Mouse (Mus musculus): ENCODE measurements around the gene Fbp1. TPM values are rescaled to one million over a fixed set of nuclear protein-coding genes. Genes with fewer than 3 reads are reported as not detected.
"Not testable (repeated sequence)": the region's sequence is repeated elsewhere in the genome, so short reads cannot be mapped to it uniquely, and the experiment has no call there.

The Fbp1 gene
- total RNA-seq, 2 experiments from 2014 or later, result 0.64 TPM; not detected in 1

DNA sequence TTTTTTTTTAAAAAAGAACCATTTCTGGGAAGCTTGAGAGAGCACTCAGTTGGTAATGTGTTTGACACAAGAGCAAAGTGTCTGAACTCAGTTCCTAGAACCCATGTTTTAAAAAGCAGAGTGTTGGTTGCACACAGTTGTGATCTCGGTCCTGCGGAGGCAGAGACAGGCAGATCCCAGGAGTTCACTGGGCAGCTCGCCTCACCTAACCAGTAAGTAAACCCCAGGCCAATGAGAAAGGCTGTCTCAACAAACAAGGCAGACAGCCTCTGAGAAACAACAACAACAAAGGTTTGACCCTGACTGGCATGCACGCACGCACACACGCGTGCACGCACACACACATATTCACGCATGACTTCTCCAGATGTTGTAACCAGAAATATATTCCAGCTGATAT is 4.2 kb downstream of the Fbp1 start:
- no peak for DNase-seq

GRCm38 (mm10) chr13:62883436-62883835 is 4.6 kb downstream of the Fbp1 start:
- no peak for DNase-seq

DNA sequence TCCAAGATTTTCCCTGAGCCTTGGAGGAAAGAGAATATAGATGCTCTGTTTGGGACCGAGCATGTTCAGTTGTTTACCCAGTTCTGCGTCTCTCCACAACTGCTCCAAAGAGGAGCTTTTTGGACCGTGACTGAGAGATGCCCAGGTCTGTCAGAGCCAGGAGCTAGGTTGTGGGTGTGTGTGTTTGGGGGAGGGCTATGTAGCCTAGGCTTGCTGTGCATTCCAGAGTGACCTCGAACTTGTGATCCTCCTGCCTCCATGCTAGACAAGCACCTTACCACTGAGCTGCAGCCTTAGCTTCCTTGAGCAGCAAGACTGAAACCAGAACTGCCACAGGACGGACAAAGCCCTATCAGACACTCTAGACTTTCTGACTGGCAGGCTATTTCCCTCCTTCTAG is 5.2 kb downstream of the Fbp1 start:
- no peak for DNase-seq

DNA sequence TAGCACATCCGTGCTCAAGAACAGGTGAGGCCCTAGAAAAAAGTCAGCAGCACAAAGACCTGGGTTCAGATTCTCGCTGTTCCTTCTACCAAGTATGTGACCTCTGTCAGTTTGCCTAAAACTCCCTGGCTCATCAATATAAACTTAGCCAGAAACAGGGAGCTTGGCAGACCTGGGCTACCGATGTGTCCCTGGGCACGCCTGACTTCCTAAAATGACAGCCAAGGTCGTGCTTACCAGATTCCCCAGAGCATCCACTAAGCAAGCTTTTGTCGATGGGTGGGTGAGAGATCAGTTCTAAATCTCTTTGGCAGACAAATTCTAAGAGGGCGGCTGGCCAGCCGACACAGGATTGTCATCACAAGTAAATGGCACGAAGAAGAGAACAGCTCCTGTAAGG is 6.7 kb downstream of the Fbp1 start:
- DNase-seq, result no peak

DNA sequence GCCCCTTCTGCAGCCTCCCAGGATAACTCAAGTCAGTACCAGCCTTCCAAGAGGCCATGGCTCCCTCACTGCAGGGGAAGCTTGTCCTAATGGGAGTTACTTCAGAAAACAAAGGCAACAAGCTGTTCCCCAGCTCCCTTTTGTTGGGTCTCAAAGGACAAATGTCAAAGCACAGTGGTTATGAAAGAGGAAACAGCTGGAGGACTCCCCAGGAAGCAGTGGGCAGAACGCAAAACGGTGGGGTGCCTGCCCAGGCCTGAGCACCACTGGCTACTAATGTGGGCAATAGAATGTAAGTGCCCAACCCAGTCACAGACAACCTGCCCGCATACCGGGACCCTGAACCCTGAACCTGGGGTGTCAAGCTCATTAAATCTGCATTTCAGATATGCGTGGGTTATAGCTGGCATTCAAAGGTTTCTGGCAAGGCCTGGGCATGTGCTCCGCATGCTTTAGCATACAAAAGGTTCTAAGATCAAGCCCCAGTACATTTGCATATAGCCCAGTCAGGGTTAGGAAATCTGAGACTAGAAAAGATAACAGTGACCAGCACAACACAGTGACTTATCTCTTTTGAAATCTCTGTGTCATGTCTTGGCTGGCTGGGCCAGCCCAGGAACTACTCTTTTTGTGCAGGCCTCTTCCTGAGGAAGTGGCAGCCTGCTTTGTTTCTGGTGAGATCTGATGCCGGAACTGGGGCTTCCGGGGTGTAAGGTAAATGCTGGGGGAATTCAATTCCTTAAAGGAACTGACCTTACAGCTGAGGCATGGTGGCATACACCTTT is 8.1 kb downstream of the Fbp1 start:
- no peak for DNase-seq

GRCm38 (mm10) chr13:62879411-62879810 is 8.7 kb downstream of the Fbp1 start:
- no peak for DNase-seq

- no peak for DNase-seq
Measured at GRCm38 (mm10) chr13:62877247-62877646, 10.8 kb downstream of the Fbp1 start.

GRCm38 (mm10) chr13:62876111-62876510 is 12.0 kb downstream of the Fbp1 start:
- DNase-seq, result no peak

DNA sequence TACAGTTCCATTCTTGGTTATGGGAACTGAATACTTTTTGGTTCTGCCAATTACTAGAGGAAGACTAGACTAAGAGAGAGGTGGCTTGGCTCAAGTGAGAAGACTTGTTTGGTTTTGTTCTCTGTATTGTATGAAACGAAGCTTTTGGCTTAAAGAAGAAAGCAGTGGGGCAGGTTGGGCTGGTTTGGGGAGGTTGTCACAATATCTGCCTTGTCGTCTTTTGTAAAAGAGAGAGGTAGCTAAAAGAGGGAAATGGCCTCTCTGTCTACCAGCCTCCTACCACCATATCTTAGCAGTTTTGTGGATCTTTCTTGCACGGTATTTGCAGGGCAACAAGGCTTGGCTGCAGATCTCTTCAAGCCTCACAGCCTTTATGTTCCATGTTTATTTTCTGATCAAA is 15.8 kb downstream of the Fbp1 start:
- DNase-seq, result no peak

DNA sequence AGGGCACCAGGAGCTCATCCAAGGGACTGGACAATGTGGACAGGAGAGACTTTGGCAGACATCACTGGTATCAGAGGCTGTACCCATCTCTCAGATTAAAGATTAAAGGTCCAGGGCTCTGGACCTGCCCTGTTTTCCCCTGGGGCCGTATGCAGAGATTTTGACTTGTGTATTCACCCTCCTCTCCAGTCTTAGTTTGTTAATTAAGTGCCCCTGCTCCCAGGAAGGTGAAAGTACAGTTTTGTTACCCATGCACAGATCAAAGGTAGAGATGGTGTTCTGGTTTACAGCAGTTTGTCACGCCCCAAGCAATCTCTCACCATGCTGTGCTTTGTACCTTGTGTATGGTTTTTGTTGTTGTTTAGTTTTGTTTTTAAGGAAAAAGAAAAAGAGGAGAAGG is 17.5 kb downstream of the Fbp1 start:
- DNase-seq, result no peak

DNA sequence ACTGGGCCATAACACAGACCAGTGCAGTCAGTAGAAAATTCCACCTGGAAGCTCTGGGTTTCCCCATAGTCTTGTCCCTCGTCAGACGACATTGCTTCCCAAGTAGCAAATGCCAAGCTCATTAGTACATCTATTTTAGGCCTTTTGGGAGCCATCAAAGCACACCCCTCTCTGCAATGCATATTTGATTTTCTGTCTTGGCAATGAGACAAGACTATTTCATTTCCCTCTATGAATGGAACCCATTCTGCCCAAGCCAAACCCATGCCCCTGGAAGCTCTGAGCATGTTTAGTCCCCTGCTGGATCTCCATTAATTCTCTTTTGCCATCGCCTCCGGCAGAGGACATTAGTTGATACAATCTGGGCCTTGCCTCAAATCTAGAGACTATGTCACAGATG is 21.3 kb downstream of the Fbp1 start:
- no peak for DNase-seq

DNA sequence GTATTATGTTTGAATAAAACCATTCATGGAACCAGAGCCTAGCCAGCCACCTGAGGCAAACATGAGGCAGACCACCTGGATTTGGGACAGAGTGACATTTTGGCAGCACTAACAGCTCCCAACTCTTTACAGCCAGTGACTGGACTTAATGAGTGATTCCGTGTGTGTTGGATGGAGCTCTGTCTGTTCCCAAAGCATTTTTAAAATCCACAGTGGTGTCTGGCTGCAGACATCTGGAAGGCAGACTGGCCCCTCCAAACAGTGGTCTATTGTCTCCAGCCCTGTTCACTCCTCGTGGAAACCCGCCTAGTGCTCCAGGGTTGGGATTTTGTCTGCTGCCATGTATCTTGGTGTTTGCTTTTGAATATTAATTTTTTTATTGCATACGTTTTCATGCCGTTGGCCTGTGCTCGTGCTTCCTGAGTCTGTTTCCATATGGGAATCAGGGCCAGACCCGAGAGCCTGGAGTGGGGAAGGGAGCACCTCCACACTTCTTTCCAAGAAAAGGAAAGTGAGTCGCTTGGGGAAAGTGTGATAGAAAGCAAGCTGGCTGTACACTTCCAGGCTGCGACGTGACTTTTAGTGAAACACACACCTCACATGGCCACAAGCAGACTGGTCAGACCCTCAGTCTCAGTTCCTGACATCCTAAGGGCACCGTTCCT is 22.3 kb downstream of the Fbp1 start:
- DNase-seq, result no peak

GRCm38 (mm10) chr13:62863771-62864170 is 24.3 kb downstream of the Fbp1 start:
- no peak for DNase-seq

DNA sequence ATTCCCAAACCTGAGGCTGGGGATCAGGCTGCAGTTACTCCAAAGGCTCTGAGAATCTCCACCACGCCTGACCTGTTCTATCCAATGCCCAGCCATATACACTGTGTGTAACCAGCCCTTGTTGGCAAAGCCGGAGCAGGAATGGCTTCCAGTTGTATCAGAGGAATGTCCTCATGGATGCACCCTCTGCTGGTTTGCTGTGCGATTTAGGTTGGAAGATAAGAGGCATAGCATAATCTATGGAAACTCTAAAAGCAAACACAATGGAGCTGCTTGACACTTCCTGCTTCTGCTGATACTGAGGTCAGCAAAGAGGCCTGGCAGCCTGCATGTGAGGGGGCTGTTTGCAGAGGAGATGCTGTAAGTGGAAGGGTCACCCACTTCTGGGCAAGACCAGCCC is 25.2 kb downstream of the Fbp1 start:
- no peak for DNase-seq

GRCm38 (mm10) chr13:62860068-62860467 is 28.0 kb downstream of the Fbp1 start:
- DNase-seq, result no peak

- DNase-seq, result not testable (repeated sequence)
Measured at GRCm38 (mm10) chr13:62859251-62859650, 28.8 kb downstream of the Fbp1 start.

- DNase-seq, result peak; percentile 52
Measured at GRCm38 (mm10) chr13:62857941-62858915, 29.9 kb downstream of the Fbp1 start, which contains the start of gene Fbp2. Gene Fbp2 (minus strand): TSS chr13:62858422.

DNA sequence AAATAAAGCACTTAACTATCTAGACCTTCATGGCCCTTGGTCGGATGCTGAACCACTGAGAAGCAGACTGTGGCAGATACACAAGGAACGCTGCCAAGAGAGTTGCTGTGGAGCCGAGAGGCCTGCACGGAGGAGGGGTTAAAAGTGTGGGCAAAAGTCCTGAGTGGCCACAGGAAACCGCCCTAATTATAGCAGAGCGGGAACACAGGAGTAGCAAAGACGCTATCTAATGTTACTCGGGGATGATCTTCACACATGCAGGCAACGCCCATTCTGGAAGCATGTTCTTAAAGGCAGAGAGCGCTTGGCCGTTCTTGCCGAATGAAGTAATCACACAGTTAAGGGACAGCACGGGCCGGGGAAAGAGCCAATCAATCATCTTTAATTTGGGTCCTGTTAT is 31.2 kb downstream of the Fbp1 start:
- no peak for DNase-seq

DNA sequence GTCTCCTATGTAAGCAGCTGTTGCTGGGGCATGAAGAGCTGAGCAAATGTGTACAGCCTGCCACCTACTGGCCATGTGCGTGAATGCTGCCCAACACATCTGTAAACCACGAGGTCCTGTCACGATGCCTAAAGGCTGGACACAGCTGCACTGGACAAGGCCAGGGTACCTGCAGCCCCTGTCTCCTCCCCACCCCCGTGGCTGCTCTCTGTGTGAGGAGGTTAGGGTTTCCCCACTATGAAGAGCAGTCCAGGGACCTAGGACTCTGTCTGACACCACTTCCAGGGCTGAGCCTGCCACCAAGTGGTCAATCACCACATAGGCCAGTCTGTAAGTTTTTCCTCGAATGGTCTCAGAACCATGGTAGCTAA is 31.8 kb downstream of the Fbp1 start:
- DNase-seq, result peak; percentile 83

GRCm38 (mm10) chr13:62855396-62856304 is 32.4 kb downstream of the Fbp1 start:
- no peak for DNase-seq

DNA sequence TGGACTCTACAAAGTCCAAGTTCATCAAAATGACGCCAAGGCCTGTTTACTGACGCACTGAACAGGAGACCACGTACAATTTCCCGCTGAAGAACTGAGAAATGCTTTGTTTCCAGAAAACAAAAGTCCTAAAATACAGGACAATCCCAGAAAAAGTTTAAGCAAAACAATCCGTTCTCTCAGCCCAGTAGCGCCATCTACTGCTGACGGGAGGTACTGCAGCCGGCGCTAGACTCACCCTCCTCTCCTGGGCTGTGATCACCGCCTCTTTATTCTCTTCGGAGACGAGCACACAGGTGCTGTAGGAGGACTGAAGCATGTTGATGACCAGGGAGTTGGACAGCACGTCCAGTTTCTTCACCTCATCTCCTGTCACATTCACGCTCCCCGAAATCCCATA is 33.4 kb downstream of the Fbp1 start:
- DNase-seq, result peak; percentile 85

DNA sequence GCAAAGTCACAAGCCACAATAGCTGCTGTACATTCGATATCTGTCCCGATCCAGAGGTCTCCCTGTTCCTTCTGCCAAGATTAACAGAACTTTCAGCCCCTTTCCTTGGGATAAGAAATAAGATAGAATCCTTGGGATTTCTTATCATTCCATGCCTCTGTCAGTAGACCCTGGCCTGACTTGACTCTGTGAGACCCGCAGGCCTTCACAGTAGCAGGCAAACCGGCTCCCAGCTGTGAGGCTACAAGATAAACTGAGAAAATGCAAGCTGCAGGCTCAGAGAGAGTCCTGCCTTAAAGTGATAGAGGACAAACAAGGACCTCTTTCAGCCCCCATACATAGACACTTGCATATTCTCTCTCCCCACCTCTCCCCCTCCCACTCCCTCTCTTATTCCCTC is 54.7 kb downstream of the Fbp1 start:
- no peak for DNase-seq

All from heart, postnatal 4 days (tissue).